ENCODE assay signal across 8 mouse cellular contexts in genomic region chr9:108589229-108589628, GRCm38 (mm10). TPM values are rescaled to one million over a fixed set of nuclear protein-coding genes. Genes with fewer than 3 reads are reported as not detected.
DNase-seq lines count a peak whose midpoint lies in the region; ATAC-seq lines count a peak whose summit lies in the region.

No protein-coding gene starts in this region.

- peak; percentile 49 for DNase-seq in embryo, embryonic 11 days
- no peak for DNase-seq in embryo, embryonic 9.5 days (ENCODE audit: extremely low spot score)
- peak; percentile 59 for DNase-seq in 416B (ENCODE audit: low read depth)
- DNase-seq in forebrain, embryonic 11.5 days (ENCODE audit: low spot score): no peak
- DNase-seq in midbrain, embryonic 11.5 days (ENCODE audit: low spot score, missing footprints): no peak
- DNase-seq in frontal cortex, postnatal 25 days (ENCODE audit: low spot score in 2 of 2): no peak
- DNase-seq in gastrocnemius, postnatal 14 days: no peak
- DNase-seq in cerebellum, adult 18-20 months: no peak

- peaks cover 32% of the 10 kb centered on the region for H3K4me1 ChIP-seq in forebrain, embryonic 11.5 days (replicated peaks; ENCODE audit: control insufficient read depth, insufficient read depth, low read length)
- peaks cover 36% of the 10 kb centered on the region for H3K4me1 ChIP-seq in midbrain, embryonic 11.5 days (ENCODE audit: control insufficient read depth, insufficient read depth, low read length)

- no peaks in the 10 kb centered on the region for H3K9me3 ChIP-seq in forebrain, embryonic 11.5 days (ENCODE audit: control insufficient read depth, low read length)
- no peaks in the 10 kb centered on the region for H3K9me3 ChIP-seq in midbrain, embryonic 11.5 days (ENCODE audit: control insufficient read depth, low read length)

- H3K4me3 ChIP-seq in forebrain, embryonic 11.5 days (ENCODE audit: low read depth, low read length): no peak overlapping the region
- no peak overlapping the region for H3K4me3 ChIP-seq in midbrain, embryonic 11.5 days (ENCODE audit: low read depth, low read length)

- H3K4me2 ChIP-seq in forebrain, embryonic 11.5 days (ENCODE audit: low read depth, low read length, severe bottlenecking): no peak overlapping the region
- no peak overlapping the region for H3K4me2 ChIP-seq in midbrain, embryonic 11.5 days

- no peak overlapping the region for H3K9ac ChIP-seq in forebrain, embryonic 11.5 days (ENCODE audit: low read length)
- H3K9ac ChIP-seq in midbrain, embryonic 11.5 days (ENCODE audit: low read length): no peak overlapping the region

- WGBS in forebrain, embryonic 11.5 days: 75% methylated on average over 5 of the region's 5 CpGs
- WGBS in midbrain, embryonic 11.5 days: 73% methylated on average over 5 of the region's 5 CpGs

- intact Hi-C loops in gastrocnemius, postnatal 14 days (cut with DNase I; ENCODE audit: low total_unique reads): no loop called here

- peak overlapping the region; percentile 98 for H3K27ac ChIP-seq in forebrain, embryonic 11.5 days (ENCODE audit: low read depth, low read length)
- peak overlapping the region; percentile 98 for H3K27ac ChIP-seq in midbrain, embryonic 11.5 days (ENCODE audit: low read depth, low read length)

- no peak for ATAC-seq in forebrain, embryonic 11.5 days (replicated peaks; ENCODE audit: low FRiP score)
- no peak for ATAC-seq in midbrain, embryonic 11.5 days (ENCODE audit: low FRiP score)

- no peaks in the 10 kb centered on the region for H3K27me3 ChIP-seq in forebrain, embryonic 11.5 days (ENCODE audit: control insufficient read depth, insufficient read depth, low read length)
- H3K27me3 ChIP-seq in midbrain, embryonic 11.5 days (ENCODE audit: control insufficient read depth, insufficient read depth, low read length): no peaks in the 10 kb centered on the region

- H3K36me3 ChIP-seq in forebrain, embryonic 11.5 days (ENCODE audit: control insufficient read depth, insufficient read depth, low read length): no peaks in the 10 kb centered on the region
- H3K36me3 ChIP-seq in midbrain, embryonic 11.5 days (ENCODE audit: control insufficient read depth, insufficient read depth, low read length): no peaks in the 10 kb centered on the region

RNA-seq across cellular contexts. Expression of gene P4htm, which starts 8.2 kb away (rescaled TPM):
- 11.9 and 12.6 TPM in 2 replicates for polyA plus RNA-seq in forebrain, embryonic 11.5 days (2014; fragmentation: Nextera tagmentation; extraction: Ambion mirVana)
- polyA plus RNA-seq in midbrain, embryonic 11.5 days (2014; fragmentation: Nextera tagmentation; extraction: Ambion mirVana): 7.2 and 9.8 TPM in 2 replicates
- total RNA-seq in gastrocnemius, postnatal 14 days (2021): 1 to 10 TPM; 4.0 to 4.1 TPM

RNA-seq across cellular contexts. Expression of gene Wdr6, which starts 10.7 kb away (rescaled TPM):
- 196 TPM in 2 replicates for polyA plus RNA-seq in forebrain, embryonic 11.5 days (2014; fragmentation: Nextera tagmentation; extraction: Ambion mirVana)
- 117 and 132 TPM in 2 replicates for polyA plus RNA-seq in midbrain, embryonic 11.5 days (2014; fragmentation: Nextera tagmentation; extraction: Ambion mirVana)
- total RNA-seq in gastrocnemius, postnatal 14 days (2021): 10 to 100 TPM in 1 of 2 experiments, 1 to 10 TPM in 1; 6.9 to 10.4 TPM

RNA-seq across cellular contexts. Expression of gene Dalrd3, which starts 19.5 kb away (rescaled TPM):
- 176 and 195 TPM in 2 replicates for polyA plus RNA-seq in forebrain, embryonic 11.5 days (2014; fragmentation: Nextera tagmentation; extraction: Ambion mirVana)
- polyA plus RNA-seq in midbrain, embryonic 11.5 days (2014; fragmentation: Nextera tagmentation; extraction: Ambion mirVana): 158 and 172 TPM in 2 replicates
- 1 to 10 TPM; 7.0 to 7.9 TPM for total RNA-seq in gastrocnemius, postnatal 14 days (2021)

RNA-seq across cellular contexts. Expression of gene Ndufaf3, which starts 22.0 kb away (rescaled TPM):
- polyA plus RNA-seq in forebrain, embryonic 11.5 days (2014; fragmentation: Nextera tagmentation; extraction: Ambion mirVana): 50.1 and 53.2 TPM in 2 replicates
- polyA plus RNA-seq in midbrain, embryonic 11.5 days (2014; fragmentation: Nextera tagmentation; extraction: Ambion mirVana): 51.7 and 51.9 TPM in 2 replicates
- 10 to 100 TPM; 30.0 to 32.9 TPM for total RNA-seq in gastrocnemius, postnatal 14 days (2021)

RNA-seq across cellular contexts. Expression of gene Impdh2, which starts 29.1 kb away (rescaled TPM):
- polyA plus RNA-seq in forebrain, embryonic 11.5 days (2014; fragmentation: Nextera tagmentation; extraction: Ambion mirVana): 197 and 199 TPM in 2 replicates
- polyA plus RNA-seq in midbrain, embryonic 11.5 days (2014; fragmentation: Nextera tagmentation; extraction: Ambion mirVana): 182 and 186 TPM in 2 replicates
- 10 to 100 TPM; 50.6 to 55.4 TPM for total RNA-seq in gastrocnemius, postnatal 14 days (2021)

Comparison
In these comparisons a context has a peak if more than half of its experiments do, and no peak if none do; other contexts are left out.
1. DNase-seq: peak in embryo, embryonic 11 days (single experiment) and 416B (single experiment); none in embryo, embryonic 9.5 days (single experiment), forebrain, embryonic 11.5 days (single experiment), midbrain, embryonic 11.5 days (single experiment), frontal cortex, postnatal 25 days (0 of 2), gastrocnemius, postnatal 14 days (single experiment) and cerebellum, adult 18-20 months (0 of 2).